Mouse (Mus musculus) skeletal muscle tissue, adult 2 months (tissue): ENCODE measurements at regions not wholly inside any gene's neighbourhood (a gene's known extent, or its start where the extent isn't known, plus 50 kb on each side); places are given as distances from the start of the nearest gene placed in this dataset.
"Not testable (repeated sequence)": the region's sequence is repeated elsewhere in the genome, so short reads cannot be mapped to it uniquely, and the experiment has no call there.

Experiments used
- DNase-seq: peaks from one replicate; pipeline ENCODE4 v3.0.0-alpha.2; 2012; ENCODE audit warnings: low read depth, low spot score

GRCm38 (mm10) chrX:159066212-159066611 is 143.9 kb upstream of the Rps6ka3 start:
- no peak for DNase-seq

GRCm38 (mm10) chrX:159072647-159073046 is 137.5 kb upstream of the Rps6ka3 start:
- DNase-seq = no peak

- DNase-seq = no peak
Measured at GRCm38 (mm10) chrX:159073533-159073932, 136.6 kb upstream of the Rps6ka3 start.

GRCm38 (mm10) chrX:159080508-159080907 is 129.6 kb upstream of the Rps6ka3 start:
- no peak for DNase-seq

- not testable (repeated sequence) for DNase-seq
Measured at GRCm38 (mm10) chrX:159110651-159111050, 99.5 kb upstream of the Rps6ka3 start.

- no peak for DNase-seq
Measured at GRCm38 (mm10) chrX:159116210-159116609, 93.9 kb upstream of the Rps6ka3 start.

- DNase-seq = no peak
Measured at GRCm38 (mm10) chrX:159140554-159140953, 69.6 kb upstream of the Rps6ka3 start.

- no peak for DNase-seq
Measured at GRCm38 (mm10) chrX:159143278-159143677, 66.8 kb upstream of the Rps6ka3 start.

- peak; percentile 2 for DNase-seq
Measured at GRCm38 (mm10) chrX:159144674-159145073, 65.4 kb upstream of the Rps6ka3 start.

GRCm38 (mm10) chrX:159145212-159145611 is 64.9 kb upstream of the Rps6ka3 start:
- no peak for DNase-seq

- no peak for DNase-seq
Measured at GRCm38 (mm10) chrX:159155786-159156185, 54.3 kb upstream of the Rps6ka3 start.

- DNase-seq = peak; percentile 13
Measured at GRCm38 (mm10) chrX:159156976-159157375, 53.1 kb upstream of the Rps6ka3 start.

GRCm38 (mm10) chrX:159159727-159160126 is 50.4 kb upstream of the Rps6ka3 start:
- DNase-seq = no peak
